Mouse (Mus musculus): ENCODE measurements at regions not wholly inside any gene's neighbourhood (a gene's known extent, or its start where the extent isn't known, plus 50 kb on each side); places are given as distances from the start of the nearest gene placed in this dataset.

GRCm38 (mm10) chr2:133283709-133284108, 268.2 kb upstream of the Bmp2 start:
- TF ChIP-seq POLR2A (IDR thresholded peaks at IDR 0.05; ENCODE audit: extremely low read depth, insufficient read depth, low read length) (no peak), CTCF (IDR thresholded peaks at IDR 0.05; ENCODE audit: extremely low read depth, insufficient read depth, low read length) (no peak)
- H3K4me3 ChIP-seq (ENCODE audit: insufficient read depth, low read length): no peak overlapping the region
- H3K4me1 ChIP-seq (ENCODE audit: control insufficient read depth, insufficient read depth, low read length): no peaks in the 10 kb centered on the region
- no peak overlapping the region for H3K27ac ChIP-seq (ENCODE audit: insufficient read depth, low read length)

DNA sequence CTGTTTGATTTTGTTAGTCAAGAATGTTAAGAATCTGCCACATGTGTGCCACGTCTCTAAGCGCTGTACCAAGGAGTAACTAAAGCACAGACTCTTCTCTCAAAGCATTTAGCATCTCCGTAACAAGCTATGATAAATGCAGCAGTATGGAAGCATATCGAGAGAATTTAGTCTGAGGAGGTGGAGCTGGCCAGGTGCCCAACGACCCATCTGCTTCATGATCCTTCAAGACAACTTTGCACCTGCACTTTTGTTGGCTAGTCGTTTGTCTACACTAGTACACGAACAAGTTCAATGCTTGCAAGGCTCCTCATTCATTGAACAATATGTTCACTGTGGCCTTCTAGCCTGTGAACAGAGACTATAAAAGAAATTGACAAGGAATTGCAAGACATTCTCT, 257.8 kb upstream of the Bmp2 start:
- TF ChIP-seq CTCF (IDR thresholded peaks at IDR 0.05; ENCODE audit: extremely low read depth, insufficient read depth, low read length): no peak
- Histone ChIP-seq H3K4me1 (ENCODE audit: control insufficient read depth, insufficient read depth, low read length) (no peaks in the 10 kb centered on the region), H3K27ac (ENCODE audit: insufficient read depth, low read length) (no peak overlapping the region), H3K4me3 (ENCODE audit: insufficient read depth, low read length) (no peak overlapping the region)

DNA sequence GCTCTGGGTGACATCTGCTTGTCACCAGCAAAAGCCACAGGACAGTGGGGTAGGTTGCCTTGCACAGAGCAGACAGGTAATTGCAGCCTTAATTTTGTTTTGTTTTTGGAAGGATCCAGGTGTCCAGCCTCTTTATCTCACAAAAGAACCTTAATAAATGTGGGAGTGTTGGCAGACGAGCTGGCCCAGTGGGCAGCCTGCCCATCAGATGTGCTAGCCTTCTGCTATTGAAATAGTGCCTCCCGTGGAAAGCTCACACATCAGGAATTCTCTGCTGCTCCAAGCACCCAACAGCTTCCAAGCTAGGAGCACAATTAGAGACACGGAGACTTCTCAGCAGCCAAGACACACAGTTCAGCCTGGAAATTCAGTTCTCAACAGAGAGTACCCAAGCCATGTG, 246.0 kb upstream of the Bmp2 start:
- no peak overlapping the region for H3K27ac ChIP-seq (ENCODE audit: insufficient read depth, low read length)
- H3K4me1 ChIP-seq (ENCODE audit: control insufficient read depth, insufficient read depth, low read length): no peaks in the 10 kb centered on the region
- no peak overlapping the region for H3K4me3 ChIP-seq (ENCODE audit: insufficient read depth, low read length)
- TF ChIP-seq POLR2A (IDR thresholded peaks at IDR 0.05; ENCODE audit: extremely low read depth, insufficient read depth, low read length) (no peak), CTCF (IDR thresholded peaks at IDR 0.05; ENCODE audit: extremely low read depth, insufficient read depth, low read length) (no peak)

GRCm38 (mm10) chr2:133311001-133311400, 241.0 kb upstream of the Bmp2 start:
- no peak overlapping the region for H3K27ac ChIP-seq (ENCODE audit: insufficient read depth, low read length)
- H3K4me1 ChIP-seq (ENCODE audit: control insufficient read depth, insufficient read depth, low read length): no peaks in the 10 kb centered on the region
- no peak for TF ChIP-seq CTCF (IDR thresholded peaks at IDR 0.05; ENCODE audit: extremely low read depth, insufficient read depth, low read length)
- no peak for TF ChIP-seq POLR2A (IDR thresholded peaks at IDR 0.05; ENCODE audit: extremely low read depth, insufficient read depth, low read length)

GRCm38 (mm10) chr2:133326290-133327050, 225.5 kb upstream of the Bmp2 start:
- H3K4me1 ChIP-seq (ENCODE audit: control insufficient read depth, insufficient read depth, low read length): no peaks in the 10 kb centered on the region
- no peak overlapping the region for H3K27ac ChIP-seq (ENCODE audit: insufficient read depth, low read length)
- TF ChIP-seq POLR2A (IDR thresholded peaks at IDR 0.05; ENCODE audit: extremely low read depth, insufficient read depth, low read length) (no peak), CTCF (IDR thresholded peaks at IDR 0.05; ENCODE audit: extremely low read depth, insufficient read depth, low read length) (no peak)
- no peak overlapping the region for H3K4me3 ChIP-seq (ENCODE audit: insufficient read depth, low read length)

More at GRCm38 (mm10) chr2:133311001-133311400, 241.0 kb upstream of the Bmp2 start:
- no peak overlapping the region for H3K4me3 ChIP-seq (ENCODE audit: insufficient read depth, low read length)

DNA sequence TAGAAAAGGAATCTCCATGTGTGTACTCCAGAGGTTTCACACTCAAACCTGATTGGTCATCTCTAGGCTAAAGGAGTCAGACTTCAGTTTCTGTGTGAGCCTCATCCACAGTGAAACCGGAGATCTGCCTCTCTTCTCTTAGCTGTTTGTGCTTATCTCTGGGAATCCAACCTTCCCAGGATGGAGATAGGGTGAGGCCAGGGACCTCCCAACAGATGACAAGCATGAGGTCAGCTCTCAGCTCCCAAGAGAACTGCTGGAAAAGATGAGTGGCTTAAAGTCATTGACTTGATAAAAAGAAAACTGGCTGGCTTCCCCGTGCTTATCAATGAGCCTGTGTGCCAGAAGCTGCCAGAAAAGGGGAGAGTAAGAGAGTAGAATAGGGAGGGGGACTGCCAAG, 224.3 kb upstream of the Bmp2 start:
- Histone ChIP-seq H3K27ac (ENCODE audit: insufficient read depth, low read length) (no peak overlapping the region), H3K4me3 (ENCODE audit: insufficient read depth, low read length) (no peak overlapping the region), H3K4me1 (ENCODE audit: control insufficient read depth, insufficient read depth, low read length) (no peaks in the 10 kb centered on the region)
- TF ChIP-seq POLR2A (IDR thresholded peaks at IDR 0.05; ENCODE audit: extremely low read depth, insufficient read depth, low read length) (no peak), CTCF (IDR thresholded peaks at IDR 0.05; ENCODE audit: extremely low read depth, insufficient read depth, low read length) (no peak)

GRCm38 (mm10) chr2:133336177-133336901, 215.6 kb upstream of the Bmp2 start:
- Histone ChIP-seq H3K4me3 (ENCODE audit: insufficient read depth, low read length) (no peak overlapping the region), H3K4me1 (ENCODE audit: control insufficient read depth, insufficient read depth, low read length) (no peaks in the 10 kb centered on the region), H3K27ac (ENCODE audit: insufficient read depth, low read length) (no peak overlapping the region)
- TF ChIP-seq CTCF (IDR thresholded peaks at IDR 0.05; ENCODE audit: extremely low read depth, insufficient read depth, low read length): no peak
- TF ChIP-seq POLR2A (IDR thresholded peaks at IDR 0.05; ENCODE audit: extremely low read depth, insufficient read depth, low read length): no peak

- Histone ChIP-seq H3K4me3 (ENCODE audit: insufficient read depth, low read length) (no peak overlapping the region), H3K4me1 (ENCODE audit: control insufficient read depth, insufficient read depth, low read length) (no peaks in the 10 kb centered on the region), H3K27ac (ENCODE audit: insufficient read depth, low read length) (no peak overlapping the region)
- TF ChIP-seq POLR2A (IDR thresholded peaks at IDR 0.05; ENCODE audit: extremely low read depth, insufficient read depth, low read length) (no peak), CTCF (IDR thresholded peaks at IDR 0.05; ENCODE audit: extremely low read depth, insufficient read depth, low read length) (no peak)
These were observed 213.8 kb upstream of the Bmp2 start for GRCm38 (mm10) chr2:133338150-133338549.

- H3K4me3 ChIP-seq (ENCODE audit: insufficient read depth, low read length): no peak overlapping the region
- no peak overlapping the region for H3K27ac ChIP-seq (ENCODE audit: insufficient read depth, low read length)
- TF ChIP-seq CTCF (IDR thresholded peaks at IDR 0.05; ENCODE audit: extremely low read depth, insufficient read depth, low read length) (no peak), POLR2A (IDR thresholded peaks at IDR 0.05; ENCODE audit: extremely low read depth, insufficient read depth, low read length) (no peak)
- H3K4me1 ChIP-seq (ENCODE audit: control insufficient read depth, insufficient read depth, low read length): no peaks in the 10 kb centered on the region
These were observed 210.6 kb upstream of the Bmp2 start for GRCm38 (mm10) chr2:133341352-133341751.
